Mouse (Mus musculus) kidney, postnatal 25 days (tissue): ENCODE results near the gene Gm9758.
"Not testable (repeated sequence)": the region's sequence is repeated elsewhere in the genome, so short reads cannot be mapped to it uniquely, and the experiment has no call there.

ENCODE experiments used
- DNase-seq, 2 experiments: peaks; one replicate each; pipeline ENCODE4 v3.0.0; 2021; ENCODE audit warnings: mixed read lengths in 2 of 2

Gene Gm9758

GRCm38 (mm10) chr5:14914799-14915198 lies at the start of gene Gm9758:
TSS of gene Gm9758 (minus strand) at chr5:14914899.
- not testable (repeated sequence) for DNase-seq

GRCm38 (mm10) chr5:14963821-14964220 lies 49.1 kb upstream of the Gm9758 start:
- DNase-seq, result peak in 1 of 2 experiments; percentile 34

GRCm38 (mm10) chr5:14961502-14961901 lies 46.8 kb upstream of the Gm9758 start:
- DNase-seq, result not testable (repeated sequence)

- not testable (repeated sequence) for DNase-seq
These were observed 41.4 kb upstream of the Gm9758 start for GRCm38 (mm10) chr5:14955928-14956706.

GRCm38 (mm10) chr5:14953587-14953986 lies 38.9 kb upstream of the Gm9758 start:
- not testable (repeated sequence) for DNase-seq

- DNase-seq, result not testable (repeated sequence)
These were observed 38.0 kb upstream of the Gm9758 start for GRCm38 (mm10) chr5:14952749-14953148.

- DNase-seq, result not testable (repeated sequence)
These were observed 37.1 kb upstream of the Gm9758 start for GRCm38 (mm10) chr5:14951822-14952221.

GRCm38 (mm10) chr5:14947482-14948198 lies 32.9 kb upstream of the Gm9758 start:
- peak; percentile 35 to 36 for DNase-seq

GRCm38 (mm10) chr5:14945524-14945923 lies 30.8 kb upstream of the Gm9758 start:
- DNase-seq, result not testable (repeated sequence)

GRCm38 (mm10) chr5:14941043-14941442 lies 26.3 kb upstream of the Gm9758 start:
- DNase-seq, result not testable (repeated sequence)

- not testable (repeated sequence) for DNase-seq
These were observed 23.6 kb upstream of the Gm9758 start, which contains the start of gene Speer4e for GRCm38 (mm10) chr5:14938329-14938728. TSS of gene Speer4e (minus strand) at chr5:14938429.

GRCm38 (mm10) chr5:14933721-14934120 lies 19.0 kb upstream of the Gm9758 start:
- DNase-seq, result not testable (repeated sequence)

GRCm38 (mm10) chr5:14927047-14927446 lies 12.3 kb upstream of the Gm9758 start:
- DNase-seq, result peak in 1 of 2 experiments; percentile 2

GRCm38 (mm10) chr5:14914361-14914760 lies 338 bp downstream of the Gm9758 start:
- not testable (repeated sequence) for DNase-seq

GRCm38 (mm10) chr5:14903539-14903938 lies 11.2 kb downstream of the Gm9758 start:
- DNase-seq, result not testable (repeated sequence)

- DNase-seq, result no peak
These were observed 22.5 kb downstream of the Gm9758 start for GRCm38 (mm10) chr5:14892242-14892641.

GRCm38 (mm10) chr5:14885291-14885690 lies 29.4 kb downstream of the Gm9758 start:
- not testable (repeated sequence) for DNase-seq
